Mouse (Mus musculus) MEL (cell line): ENCODE measurements around the gene Hs6st3. TPM values are rescaled to one million over a fixed set of nuclear protein-coding genes. Genes with fewer than 3 reads are reported as not detected.

Experiments used
- DNase-seq: peaks from one replicate; pipeline ENCODE4 v3.0.0; 2011; ENCODE audit warnings: low read depth, low spot score
- H3K27ac ChIP-seq: 2 replicates; pipeline ENCODE4 v1.5.1; 2012; ENCODE audit warnings: low read depth, mild to moderate bottlenecking, control low read depth, low read length, moderate library complexity; ENCODE audit not compliant: control insufficient read depth
- H3K27me3 ChIP-seq, 2 experiments: fragments of 150-350 bp in 1 of 2; sonication (generic) in 1 of 2; 2 replicates each; pipeline ENCODE4 v1.6.1; 2012; ENCODE audit warnings: low read length in 2 of 2, mild to moderate bottlenecking in 2 of 2, improper control_type of control experiment in 1 of 2, moderate library complexity in 1 of 2; ENCODE audit not compliant: insufficient read depth in 2 of 2, control insufficient read depth in 1 of 2
- H3K36me3 ChIP-seq, 2 experiments: 2 replicates each; pipeline ENCODE4 v1.6.1; 2012 to 2014; ENCODE audit warnings: low read length in 2 of 2, improper control_type of control experiment in 1 of 2, inconsistent platforms in 1 of 2, mild to moderate bottlenecking in 1 of 2; ENCODE audit not compliant: insufficient read depth in 2 of 2, control insufficient read depth in 1 of 2
- H3K4me1 ChIP-seq, 2 experiments: fragments of 150-350 bp in 1 of 2; sonication (generic) in 1 of 2; 2 replicates each; pipeline ENCODE4 v1.6.1; 2012; ENCODE audit warnings: low read length in 2 of 2, improper control_type of control experiment in 1 of 2, mild to moderate bottlenecking in 1 of 2; ENCODE audit not compliant: insufficient read depth in 2 of 2, control insufficient read depth in 1 of 2
- H3K4me3 ChIP-seq, 2 experiments: fragments of 150-350 bp in 1 of 2; sonication (generic) in 1 of 2; 2 replicates each; pipeline ENCODE4 v1.5.1; 2012; ENCODE audit warnings: low read depth in 2 of 2, low read length in 2 of 2, mild to moderate bottlenecking in 2 of 2, moderate library complexity in 2 of 2, control low read depth in 1 of 2, improper control_type of control experiment in 1 of 2; ENCODE audit not compliant: control insufficient read depth in 1 of 2, insufficient read depth in 1 of 2
- H3K79me2 ChIP-seq: 2 replicates; pipeline ENCODE4 v1.6.1; 2012; ENCODE audit warnings: mild to moderate bottlenecking, low read length, moderate library complexity; ENCODE audit not compliant: control insufficient read depth, poor library complexity, insufficient read depth
- H3K9ac ChIP-seq: 2 replicates; pipeline ENCODE4 v1.6.1; 2012; ENCODE audit warnings: low read depth, mild to moderate bottlenecking, control low read depth, low read length, moderate library complexity; ENCODE audit not compliant: control insufficient read depth, poor library complexity, severe bottlenecking
- H3K9me3 ChIP-seq: fragments of 150-350 bp; sonication (generic); replicated peaks from 2 replicates; pipeline ENCODE4 v1.6.1; 2012; ENCODE audit warnings: mild to moderate bottlenecking, low read length, improper control_type of control experiment, moderate library complexity; ENCODE audit not compliant: insufficient read depth
- CHD2 ChIP-seq: IDR thresholded peaks from 2 replicates; pipeline ENCODE4 v1.6.1; 2011; ENCODE audit warnings: low read length, improper control_type of control experiment
- CTCF ChIP-seq, 3 experiments: IDR thresholded peaks in 2 of 3; conservative IDR thresholded peaks in 1 of 3; 2 replicates each; pipeline ENCODE4 v1.5.1; 2011 to 2012; ENCODE audit warnings: low read length in 3 of 3, low read depth in 2 of 3, mild to moderate bottlenecking in 2 of 3, improper control_type of control experiment in 1 of 3, inconsistent platforms in 1 of 3, mixed read lengths in 1 of 3, moderate library complexity in 1 of 3; ENCODE audit not compliant: control insufficient read depth in 1 of 3, insufficient read depth in 1 of 3, poor library complexity in 1 of 3, severe bottlenecking in 1 of 3
- ELF1 ChIP-seq: IDR thresholded peaks from 2 replicates; pipeline ENCODE4 v1.6.1; 2014; ENCODE audit warnings: low read depth, mild to moderate bottlenecking, inconsistent platforms, low read length, improper control_type of control experiment, moderate library complexity
- GATA1 ChIP-seq: IDR thresholded peaks from 2 replicates; pipeline ENCODE4 v1.6.1; 2011; ENCODE audit warnings: low read depth, low read length, improper control_type of control experiment
- HCFC1 ChIP-seq: IDR thresholded peaks from 2 replicates; pipeline ENCODE4 v1.6.1; 2012; ENCODE audit warnings: low read depth, mild to moderate bottlenecking, inconsistent platforms, low read length, improper control_type of control experiment, moderate library complexity
- MEF2A ChIP-seq: IDR thresholded peaks from 2 replicates; pipeline ENCODE4 v1.6.1; 2014; ENCODE audit warnings: low read depth, mild to moderate bottlenecking, inconsistent platforms, low read length, improper control_type of control experiment; ENCODE audit not compliant: poor library complexity, insufficient replicate concordance, severe bottlenecking; ENCODE audit errors: extremely low read depth
- MXI1 ChIP-seq: IDR thresholded peaks from 2 replicates; pipeline ENCODE4 v1.6.1; 2011; ENCODE audit warnings: mild to moderate bottlenecking, low read depth, low read length, improper control_type of control experiment
- MYC ChIP-seq: IDR thresholded peaks from 2 replicates; pipeline ENCODE4 v1.6.1; 2011; ENCODE audit warnings: low read depth, mild to moderate bottlenecking, low read length, improper control_type of control experiment, moderate library complexity
- UBTF ChIP-seq: IDR thresholded peaks from 2 replicates; pipeline ENCODE4 v1.6.1; 2012; ENCODE audit warnings: low read depth, mild to moderate bottlenecking, inconsistent platforms, low read length, improper control_type of control experiment, moderate library complexity, borderline replicate concordance; ENCODE audit not compliant: insufficient read depth
- polyA plus RNA-seq, 2 experiments: library from polyadenylated mRNA; stranded (reverse) in 1 of 2; unstranded in 1 of 2; fragments of >175 nt in 1 of 2; fragments of >200 nt in 1 of 2; gene quantifications; 2 replicates each; pipeline versions ENCODE4 v1.2.1 to v1.2.4; 2012; ENCODE audit warnings: low replicate concordance in 2 of 2, low read depth in 1 of 2; ENCODE audit not compliant: insufficient read length in 2 of 2, insufficient read depth in 1 of 2, missing spikeins in 1 of 2
- total RNA-seq: library from RNA; depleted of rRNA; stranded (reverse); fragments of 300-350 nt; gene quantifications from 2 replicates; pipeline ENCODE4 v1.2.3, GENCODE M21; 2012

Hs6st3 gene
- total and polyA plus RNA-seq, 3 experiments, result not detected

- H3K9ac ChIP-seq, result no peak overlapping the region
- TF ChIP-seq MXI1, result no peak
- no peak for TF ChIP-seq ELF1
Observed at GRCm38 (mm10) chr14:119250353-119250752, 112.2 kb downstream of the Hs6st3 start.

GRCm38 (mm10) chr14:119255396-119255795 is 117.3 kb downstream of the Hs6st3 start:
- H3K4me3 ChIP-seq, result no peak overlapping the region
- no peaks in the 10 kb centered on the region for H3K9me3 ChIP-seq
- H3K27ac ChIP-seq, result no peak overlapping the region
- no peaks in the 10 kb centered on the region for H3K36me3 ChIP-seq
- DNase-seq, result no peak
- H3K79me2 ChIP-seq, result no peaks in the 10 kb centered on the region
- no peaks in the 10 kb centered on the region for H3K27me3 ChIP-seq
- no peaks in the 10 kb centered on the region for H3K4me1 ChIP-seq
- TF ChIP-seq UBTF, result no peak
- no peak for TF ChIP-seq CHD2
- no peak overlapping the region for H3K9ac ChIP-seq

More at GRCm38 (mm10) chr14:119250353-119250752, 112.2 kb downstream of the Hs6st3 start:
- no peak overlapping the region for H3K4me3 ChIP-seq
- H3K79me2 ChIP-seq, result no peaks in the 10 kb centered on the region
- no peaks in the 10 kb centered on the region for H3K36me3 ChIP-seq
- no peaks in the 10 kb centered on the region for H3K4me1 ChIP-seq
- no peak for DNase-seq
- H3K27me3 ChIP-seq, result no peaks in the 10 kb centered on the region
- no peak overlapping the region for H3K27ac ChIP-seq
- no peaks in the 10 kb centered on the region for H3K9me3 ChIP-seq

- H3K4me1 ChIP-seq, result no peaks in the 10 kb centered on the region
- H3K79me2 ChIP-seq, result no peaks in the 10 kb centered on the region
- DNase-seq, result no peak
- TF ChIP-seq MEF2A (no peak), GATA1 (no peak), MYC (no peak), ELF1 (no peak), CTCF (IDR thresholded peaks at IDR 0.05 in 2 of 3, conservative IDR thresholded peaks at IDR 0.05 in 1 of 3; ENCODE audit: control insufficient read depth in 1 of 3, insufficient read depth in 1 of 3, low read depth in 2 of 3, low read length in 3 of 3, poor library complexity in 1 of 3, severe bottlenecking in 1 of 3) (no peak), HCFC1 (no peak)
- no peak overlapping the region for H3K4me3 ChIP-seq
- H3K9me3 ChIP-seq, result no peaks in the 10 kb centered on the region
- no peak overlapping the region for H3K9ac ChIP-seq
- H3K27me3 ChIP-seq, result no peaks in the 10 kb centered on the region
- no peaks in the 10 kb centered on the region for H3K36me3 ChIP-seq
- H3K27ac ChIP-seq, result no peak overlapping the region
Observed at GRCm38 (mm10) chr14:119257072-119257471, 118.9 kb downstream of the Hs6st3 start.
